Mouse (Mus musculus) megakaryocyte-erythroid progenitor cell, adult 5-6 weeks (primary cell): ENCODE measurements around the gene Rere. TPM values are rescaled to one million over a fixed set of nuclear protein-coding genes. Genes with fewer than 3 reads are reported as not detected.
"Not testable (repeated sequence)": the region's sequence is repeated elsewhere in the genome, so short reads cannot be mapped to it uniquely, and the experiment has no call there.

Experiments used
- ATAC-seq: replicated peaks from 2 replicates; pipeline ENCODE4 v1.8.0; 2016; ENCODE audit warnings: mild to moderate bottlenecking, inconsistent platforms; ENCODE audit not compliant: severe bottlenecking, poor library complexity, low FRiP score, low TSS enrichment
- total RNA-seq, 2 experiments: library from RNA; stranded (forward) in 1 of 2; stranded (reverse) in 1 of 2; fragments of 200-1000, 215-1000 nt in 1 of 2; fragments of >200 nt in 1 of 2; fragmentation: Nextera tagmentation in 1 of 2; gene quantifications; 2 replicates each; pipeline ENCODE4 v1.2.3; 2014 to 2017

The Rere gene
- total RNA-seq, 2 experiments from 2014 or later: 17.1 to 36.1 TPM

DNA sequence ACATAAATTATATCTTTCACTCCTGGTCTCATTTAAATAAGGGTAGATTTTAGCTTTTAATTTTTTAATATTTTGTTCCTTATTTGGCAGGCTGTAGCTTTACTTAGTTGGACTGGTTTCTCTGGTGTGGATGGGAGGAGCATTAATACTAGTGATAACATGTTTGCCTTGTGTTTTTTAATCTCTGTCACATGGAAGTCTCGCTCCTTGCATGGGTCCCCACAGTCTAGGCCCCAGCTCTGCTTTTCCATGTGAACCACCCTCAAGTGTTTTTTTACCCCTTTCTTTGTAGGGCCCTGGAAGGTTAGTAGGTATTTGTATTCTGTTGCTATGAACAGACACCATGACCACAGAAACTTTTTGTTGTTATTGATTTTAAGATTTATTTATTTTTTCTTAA lies 238.6 kb downstream of the Rere start:
- ATAC-seq: no peak

DNA sequence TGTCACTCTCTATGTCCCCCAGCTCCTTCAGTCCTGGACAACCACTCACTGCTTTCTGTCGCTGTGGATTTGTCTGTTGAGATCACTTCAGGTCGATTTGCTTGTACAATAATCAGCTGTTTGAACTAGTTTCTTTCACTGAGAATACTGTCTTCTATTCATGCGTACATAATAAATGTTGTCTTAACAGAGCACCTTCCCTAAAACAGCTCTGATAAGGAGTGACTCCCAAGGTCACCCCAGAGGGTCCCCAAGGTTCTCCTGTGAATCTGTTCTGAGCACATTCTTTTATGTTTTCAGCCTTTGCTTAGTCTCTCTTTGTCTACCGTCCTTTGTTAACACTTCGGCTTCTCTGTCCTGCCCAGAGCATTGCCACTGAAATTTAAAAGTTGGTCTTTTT lies 241.0 kb downstream of the Rere start:
- no peak for ATAC-seq

DNA sequence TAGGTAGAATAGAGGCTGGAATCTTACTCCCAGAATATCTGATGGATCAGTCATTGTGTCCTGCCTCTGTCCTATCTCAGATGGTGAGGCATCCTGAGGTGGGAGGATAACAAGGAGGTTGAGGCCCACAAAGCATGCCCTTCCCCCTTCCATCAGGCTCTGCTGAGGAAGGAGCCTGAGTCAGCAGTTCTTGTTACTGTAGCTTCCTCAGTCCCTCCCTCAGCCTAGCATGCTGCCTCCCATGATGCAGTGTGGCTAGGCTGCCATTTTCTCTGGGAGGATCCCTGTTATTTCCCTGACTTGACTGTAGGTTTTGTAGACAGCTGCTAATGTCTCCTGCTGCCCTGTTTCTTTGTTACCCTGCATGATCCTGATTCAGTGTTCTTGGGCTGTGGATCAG lies 241.9 kb downstream of the Rere start:
- ATAC-seq: peak; percentile 66

DNA sequence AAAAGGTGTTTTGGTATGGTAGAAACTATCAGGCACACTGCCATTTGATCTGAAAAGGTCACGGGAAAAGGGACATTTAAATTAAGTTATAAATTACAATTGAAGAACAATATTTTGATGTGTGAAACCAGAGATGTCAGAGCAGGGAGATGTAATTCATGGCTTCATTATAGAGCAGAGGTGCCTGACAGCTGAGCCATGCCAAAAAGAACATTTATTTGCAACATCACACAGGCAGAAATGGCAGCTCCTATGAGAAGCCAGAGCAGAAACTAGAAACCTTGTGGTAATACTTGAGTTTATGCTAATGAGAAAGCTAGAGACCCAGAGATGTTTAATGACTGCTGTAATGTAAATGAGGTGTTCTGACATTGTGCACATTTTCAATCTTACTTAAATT lies 244.8 kb downstream of the Rere start:
- ATAC-seq: no peak

DNA sequence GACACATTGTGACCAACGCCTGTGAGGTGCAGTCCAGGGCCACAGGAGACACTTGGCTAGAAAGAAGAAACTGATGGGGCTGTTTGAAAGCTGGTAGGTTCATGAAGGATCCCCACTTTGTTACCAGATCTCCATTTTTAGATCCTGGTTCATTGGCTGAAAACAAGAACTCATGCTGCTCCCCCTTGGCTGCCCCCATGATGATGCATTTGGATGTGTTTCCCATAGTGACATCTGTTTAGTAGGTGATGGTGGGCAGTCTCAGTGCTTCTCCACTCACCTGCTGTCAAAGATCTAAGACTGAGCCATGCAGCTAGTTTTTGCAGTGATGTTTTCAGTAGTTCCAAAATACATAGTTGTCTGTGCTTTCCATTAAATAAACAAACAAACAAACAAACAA lies 247.0 kb downstream of the Rere start:
- ATAC-seq: no peak

DNA sequence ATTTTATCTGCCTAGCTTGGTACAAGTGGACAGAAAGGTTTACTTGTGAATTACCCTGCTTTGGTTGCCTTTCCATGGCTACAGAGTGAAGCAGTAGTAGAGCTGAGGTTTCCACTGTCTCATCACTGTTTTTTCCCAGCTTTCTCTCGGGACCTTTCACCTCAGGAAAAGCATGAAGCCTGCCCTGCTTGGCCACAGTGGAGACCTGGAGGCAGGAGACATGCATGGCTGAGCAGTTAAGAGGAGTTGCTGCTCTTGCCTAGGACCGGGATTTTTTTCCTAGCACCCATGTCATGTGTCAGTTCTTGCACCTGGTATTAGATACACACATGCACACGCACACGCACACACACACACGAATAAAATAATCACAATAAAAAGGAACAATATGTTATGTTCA lies 247.4 kb downstream of the Rere start:
- no peak for ATAC-seq

DNA sequence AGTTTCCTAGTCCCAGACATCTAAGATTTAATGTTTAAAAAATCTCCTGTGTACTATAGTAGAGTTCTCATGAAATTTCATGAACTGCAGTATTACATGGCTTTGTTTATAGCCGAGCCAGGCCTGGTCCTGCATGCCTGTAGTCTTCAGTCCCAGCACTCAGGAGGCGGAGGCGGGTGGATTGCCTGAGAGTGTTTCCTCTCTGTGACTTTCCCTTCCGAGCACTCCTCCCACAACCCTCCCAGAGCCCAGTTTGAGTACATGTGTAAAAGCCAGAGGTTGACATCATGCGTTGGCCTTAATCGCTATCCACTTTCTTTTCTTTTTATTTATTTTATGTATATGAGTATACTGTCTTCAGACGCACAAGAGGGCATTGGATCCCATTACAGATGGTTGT lies 250.4 kb downstream of the Rere start:
- ATAC-seq: no peak

DNA sequence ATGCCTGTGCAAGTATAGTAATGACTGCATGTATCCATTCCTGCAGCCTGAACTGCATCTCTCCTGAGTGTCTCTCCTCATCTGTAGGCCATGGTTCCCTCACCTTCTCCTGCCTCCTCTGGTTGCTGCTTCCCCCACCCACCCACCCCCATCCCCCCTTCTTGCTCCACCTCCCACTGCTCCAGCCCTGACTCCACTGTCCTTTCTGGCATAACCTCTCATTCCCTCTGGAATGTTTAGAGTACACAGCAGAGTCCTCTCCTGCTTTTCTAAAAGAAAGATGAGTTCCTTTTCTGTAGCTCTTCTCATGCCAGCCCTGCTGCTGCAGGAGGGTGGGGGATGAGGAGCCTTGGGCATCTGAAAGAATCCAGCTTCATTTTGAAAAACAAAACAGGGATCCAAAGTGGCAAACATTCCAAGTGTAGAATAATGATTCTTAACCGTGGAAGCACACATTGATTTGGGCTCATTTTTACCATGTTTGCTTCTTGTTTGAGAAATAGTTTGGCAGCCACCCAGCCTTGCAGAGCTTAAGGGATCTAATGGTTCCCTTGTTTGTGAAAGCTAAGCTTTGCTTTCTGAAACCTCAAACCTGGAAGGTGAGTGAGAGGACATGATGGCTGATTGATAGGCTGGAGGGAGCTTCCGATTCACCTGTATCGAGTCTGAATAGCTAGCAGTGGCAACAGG lies 255.5 kb downstream of the Rere start:
- ATAC-seq: no peak

DNA sequence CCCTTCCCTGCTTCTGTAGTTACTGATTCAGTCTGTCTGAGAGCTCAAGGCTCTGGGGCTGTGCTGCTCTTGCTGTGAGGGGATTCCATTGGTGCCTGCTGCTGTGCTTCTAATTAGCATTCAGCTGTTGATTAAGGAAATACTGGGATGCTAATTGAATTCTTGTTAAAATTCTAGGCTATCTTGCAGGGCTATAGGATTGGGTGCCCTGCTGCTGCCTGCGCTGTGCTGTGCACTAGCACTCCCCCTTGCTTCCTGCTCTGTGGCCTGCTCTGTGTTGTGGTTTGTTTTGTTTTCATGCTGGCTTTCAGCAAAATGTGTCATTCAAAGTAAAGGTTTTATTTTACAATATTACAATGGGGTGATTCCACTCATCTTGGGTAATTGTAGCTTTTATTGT lies 258.4 kb downstream of the Rere start:
- ATAC-seq: no peak

DNA sequence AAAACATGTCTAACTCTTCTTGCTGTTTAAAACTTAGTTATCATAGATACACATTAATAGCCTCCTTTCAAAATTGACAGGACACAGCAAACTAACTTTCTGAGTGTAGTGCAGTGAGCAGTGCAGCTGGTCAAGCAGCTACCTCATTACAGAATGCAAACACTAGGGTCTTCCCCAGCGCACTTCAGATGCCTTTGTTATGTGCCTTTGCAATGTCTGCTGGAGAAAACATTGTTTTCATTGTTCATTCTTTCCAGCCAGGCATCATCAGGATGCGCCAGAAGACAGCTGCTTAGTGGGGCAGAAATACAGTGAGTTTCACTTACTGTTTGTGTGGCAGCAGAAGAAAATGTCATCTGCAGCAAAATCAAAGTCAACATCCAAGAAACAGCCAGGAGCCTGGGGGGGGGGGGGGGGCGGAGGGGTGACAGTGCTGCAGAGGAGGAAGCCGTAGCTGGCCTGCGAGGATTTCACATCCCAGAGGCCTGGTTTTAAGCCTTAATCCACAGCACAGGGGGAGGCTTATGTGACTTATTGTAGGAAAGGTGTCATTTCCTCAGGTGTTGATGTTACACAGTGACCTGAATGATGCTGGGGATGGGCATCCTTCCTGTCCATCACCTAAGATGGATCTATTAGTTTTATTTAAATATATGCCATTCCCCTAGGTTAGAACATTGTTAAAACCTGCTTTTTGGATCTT lies 259.1 kb downstream of the Rere start:
- ATAC-seq: no peak

DNA sequence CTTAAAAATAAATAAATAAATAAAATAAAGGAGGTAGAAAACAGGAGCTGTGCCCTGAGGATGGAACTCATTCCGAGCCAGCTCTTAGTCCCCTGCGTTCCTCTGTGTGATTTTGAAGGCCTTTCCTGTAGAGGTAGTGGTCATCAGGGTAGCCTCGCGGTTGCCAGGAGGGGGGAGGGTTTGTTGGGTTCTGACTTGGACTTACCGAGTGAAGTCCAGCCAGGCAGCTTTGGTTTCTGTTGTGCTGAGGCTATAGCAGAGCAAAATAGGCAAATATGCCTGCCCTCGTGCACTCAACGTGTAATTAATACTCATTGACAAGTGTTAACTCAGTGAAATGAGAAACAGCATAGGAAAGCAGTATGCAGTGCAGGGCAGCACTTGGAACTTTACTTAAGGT lies 262.8 kb downstream of the Rere start:
- no peak for ATAC-seq

DNA sequence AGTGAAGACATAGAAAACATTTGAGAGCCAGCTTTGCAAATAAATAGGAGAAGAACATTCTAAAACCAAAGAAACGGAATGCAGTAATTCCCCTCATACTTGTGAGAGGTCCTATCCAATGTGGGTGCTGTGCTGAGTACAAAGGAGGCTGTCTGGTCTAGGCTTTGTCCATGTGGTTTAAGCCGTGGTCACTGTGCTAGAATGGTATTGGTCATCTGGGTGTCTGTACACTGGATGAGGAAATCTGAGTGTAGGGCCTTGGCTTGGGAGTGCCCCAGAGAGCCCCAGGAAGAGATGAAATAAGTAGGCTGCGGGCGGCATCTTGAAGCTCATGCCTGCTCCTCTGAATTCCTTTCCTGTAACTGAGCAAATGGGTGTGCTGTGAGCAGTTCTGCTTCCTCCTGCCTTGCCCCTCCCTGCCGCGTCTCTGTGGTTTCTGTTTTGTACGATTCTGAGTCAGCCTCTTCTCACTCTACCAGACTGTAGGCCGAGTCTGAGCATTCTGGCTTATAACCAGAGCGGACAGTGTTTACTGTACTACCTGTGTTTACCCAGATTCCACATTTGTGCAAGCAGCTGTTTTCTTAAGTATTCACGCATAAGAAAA lies 263.3 kb downstream of the Rere start:
- ATAC-seq: peak; percentile 95

DNA sequence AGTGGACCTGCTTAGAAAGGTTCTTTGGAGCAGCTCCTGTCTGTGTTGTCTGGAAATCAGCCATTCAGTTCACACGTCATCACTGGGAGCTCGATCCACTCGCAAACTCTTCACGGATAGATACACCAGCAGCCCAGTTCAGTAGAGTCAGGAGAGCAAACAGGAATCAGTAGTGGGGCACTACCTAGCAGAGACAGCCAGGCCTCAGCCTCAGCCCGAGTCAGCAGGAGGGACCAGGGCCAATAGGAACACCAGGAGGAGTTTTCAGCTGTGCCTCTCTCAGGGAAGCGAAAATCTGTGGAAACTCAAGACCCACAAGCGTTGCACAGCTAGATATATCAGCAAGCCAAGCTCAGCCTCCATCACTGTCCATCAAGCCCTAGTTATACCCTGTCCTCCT lies 264.3 kb downstream of the Rere start:
- ATAC-seq: no peak

DNA sequence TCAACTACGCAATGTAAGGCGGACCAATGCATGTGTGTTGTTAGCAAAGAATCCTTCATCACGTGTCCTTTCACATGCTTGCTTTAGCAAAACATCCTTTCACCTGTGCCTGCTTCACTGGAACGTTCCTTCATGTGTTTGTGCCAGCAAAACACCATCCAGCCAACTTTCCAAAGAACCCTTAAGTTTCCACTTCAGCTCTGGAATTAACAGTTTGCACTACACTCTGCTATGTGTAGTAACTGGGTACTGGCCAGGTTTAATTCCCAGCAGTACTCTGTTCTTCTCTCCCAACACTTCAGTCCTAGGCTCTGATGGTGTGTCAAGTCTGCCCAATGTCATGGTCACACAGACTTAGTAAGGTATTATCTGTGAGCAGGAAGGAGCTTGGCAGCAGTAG lies 264.9 kb downstream of the Rere start:
- not testable (repeated sequence) for ATAC-seq

DNA sequence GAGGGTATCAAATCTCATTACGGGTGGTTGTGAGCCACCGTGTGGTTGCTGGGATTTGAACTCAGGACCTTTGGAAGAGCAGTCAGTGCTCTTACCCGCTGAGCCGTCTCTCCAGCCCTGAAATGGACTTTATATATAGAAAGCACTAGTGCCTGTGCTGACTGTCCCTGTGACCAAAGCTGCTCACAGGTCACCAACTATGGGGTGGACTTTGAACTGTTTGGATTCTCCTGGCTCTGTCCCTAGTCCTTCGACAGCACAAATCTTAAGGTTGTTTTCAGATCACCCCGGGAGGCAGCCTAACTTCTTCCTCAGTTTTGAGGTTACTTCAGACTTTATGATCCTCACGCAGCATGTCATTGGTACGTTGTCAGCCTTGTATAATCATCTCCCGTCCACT lies 267.9 kb downstream of the Rere start:
- ATAC-seq: no peak

DNA sequence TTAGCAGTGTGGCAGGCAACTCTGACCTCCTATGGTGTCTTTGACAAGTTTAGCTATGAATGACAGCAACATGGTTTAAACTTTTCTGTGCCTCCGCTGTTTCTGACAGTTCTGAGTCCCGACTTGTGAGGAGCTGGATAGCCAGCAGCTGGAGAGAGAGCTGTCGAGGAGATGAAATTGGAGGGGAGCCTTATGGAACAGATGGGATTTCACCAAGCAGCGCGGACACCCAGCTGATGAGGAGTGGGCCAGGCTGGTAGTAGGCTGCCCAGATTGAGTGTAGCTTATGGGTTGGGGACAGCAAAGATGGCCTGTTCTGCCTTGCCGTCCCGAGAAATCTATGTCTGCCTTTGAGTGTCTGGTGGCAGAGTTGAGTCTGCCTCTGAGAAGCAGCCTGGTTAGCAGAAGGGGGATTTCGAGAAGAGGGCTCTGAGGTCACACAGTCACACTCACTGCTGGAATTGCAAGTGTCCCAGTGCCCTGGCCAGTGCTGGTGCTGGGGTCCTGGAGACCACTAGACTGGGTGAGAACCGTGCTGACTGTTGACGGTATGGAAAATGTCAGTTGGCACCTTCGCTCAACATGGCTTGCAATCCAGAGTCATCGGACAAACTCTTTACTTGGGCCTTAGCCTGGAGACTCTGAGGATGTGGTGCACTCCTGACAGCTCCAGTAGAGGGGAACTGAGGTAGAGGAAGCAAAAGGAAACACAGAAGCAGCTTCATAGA lies 268.7 kb downstream of the Rere start:
- no peak for ATAC-seq

DNA sequence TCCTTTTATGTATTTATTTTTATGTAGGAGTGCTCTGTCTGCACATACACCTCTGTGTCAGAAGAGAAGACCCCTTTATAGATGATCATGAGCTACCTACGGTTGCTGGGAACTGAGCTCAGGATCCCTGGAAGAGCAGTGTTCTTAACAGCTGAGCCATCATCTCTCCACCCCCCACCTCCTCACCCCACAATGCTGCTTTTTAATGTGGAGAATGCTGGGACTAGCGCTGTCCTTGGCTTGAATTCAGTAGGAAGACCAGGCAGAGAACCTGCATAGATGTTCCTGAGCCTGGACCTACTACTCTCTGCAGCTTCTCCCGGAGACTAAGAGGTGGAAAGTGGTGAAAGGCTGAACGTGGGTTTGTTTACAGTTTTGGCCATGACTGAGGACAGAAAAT lies 269.9 kb downstream of the Rere start:
- no peak for ATAC-seq

DNA sequence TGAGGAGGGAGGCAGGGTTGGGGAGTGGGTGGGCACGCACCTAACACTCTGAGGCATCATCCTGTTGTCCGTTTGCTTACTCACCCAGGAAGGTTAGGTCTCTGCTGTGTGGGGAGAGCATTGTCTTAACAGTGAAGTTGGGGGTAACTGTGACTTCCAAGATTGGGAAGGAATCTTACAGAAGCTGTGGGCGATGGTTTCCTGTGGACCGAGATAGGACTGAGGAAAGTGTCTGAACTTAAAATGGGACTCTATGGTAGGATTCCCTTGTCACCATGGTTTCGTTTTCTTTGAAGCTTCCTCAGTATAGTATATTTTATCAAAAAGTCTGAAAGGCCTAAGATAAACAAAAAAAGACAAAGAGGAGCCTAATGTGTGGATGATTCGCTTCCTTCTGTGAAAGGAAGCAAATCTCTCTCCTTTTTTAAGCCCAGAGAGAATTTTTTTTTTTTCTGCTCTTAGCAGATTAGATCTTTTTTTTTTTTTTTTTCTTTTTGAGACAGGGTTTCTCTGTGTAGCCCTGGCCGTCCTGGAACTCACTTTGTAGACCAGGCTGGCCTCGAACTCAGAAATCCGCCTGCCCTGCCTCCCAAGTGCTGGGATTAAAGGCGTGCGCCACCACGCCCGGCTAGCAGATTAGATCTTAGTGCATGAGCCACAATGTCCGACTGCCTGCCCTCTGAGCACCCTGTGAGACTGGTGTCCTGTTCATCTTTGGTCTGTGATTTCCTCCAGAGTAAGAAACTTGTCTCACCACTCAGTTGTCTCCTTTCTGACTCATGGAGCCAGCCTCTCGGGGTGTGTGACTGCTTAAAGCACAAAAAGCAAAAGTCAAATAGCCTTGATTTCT lies 271.5 kb downstream of the Rere start:
- 0 out of 2 replicates have a peak, but pooled peaks have one; percentile 2 for ATAC-seq

DNA sequence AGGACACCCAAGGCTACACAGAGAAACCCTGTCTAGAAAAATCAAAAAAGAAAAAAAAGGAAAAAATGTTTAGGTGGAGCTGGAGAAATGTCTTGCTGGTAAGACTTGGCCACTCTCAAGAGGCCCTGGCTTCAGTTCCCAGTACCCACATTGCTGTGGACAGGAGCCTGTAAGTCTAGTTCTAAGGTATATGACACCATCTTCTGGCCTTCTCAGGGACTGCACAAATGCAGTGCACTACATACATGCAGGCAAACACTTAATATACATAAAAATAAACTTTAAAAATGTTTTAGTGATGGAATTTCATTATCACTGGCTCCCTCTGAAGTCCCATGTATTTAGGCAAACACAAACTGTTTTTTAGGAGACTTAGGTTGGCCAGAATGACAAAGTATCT lies 274.3 kb downstream of the Rere start:
- ATAC-seq: no peak
